Mouse (Mus musculus) neural tube, postnatal 0 days (tissue): ENCODE measurements around the gene Abi3. TPM values are rescaled to one million over a fixed set of nuclear protein-coding genes. Genes with fewer than 3 reads are reported as not detected.

Experiments used
- polyA plus RNA-seq: library from polyadenylated mRNA; unstranded; fragments of >200 nt; fragmentation: Nextera tagmentation; extraction: Ambion mirVana; gene quantifications from 2 replicates; pipeline ENCODE4 v1.2.1, GENCODE M21; 2015

The Abi3 gene
- polyA plus RNA-seq = 2.3 and 2.6 TPM in 2 replicates

GRCm38 (mm10) chr11:95842074-95842681, at the start of gene Abi3:
TSS of gene Abi3 (minus strand) at chr11:95842476.

GRCm38 (mm10) chr11:95837059-95837458, 5.2 kb downstream of the Abi3 start, which contains the start of gene Gngt2:
TSS of gene Gngt2 (plus strand) at chr11:95837216.

GRCm38 (mm10) chr11:95824071-95824876, 18.0 kb downstream of the Abi3 start, which contains the start of gene Phospho1:
TSS of gene Phospho1 (plus strand) at chr11:95824499.

Other genes starting within 250 kb of the Abi3 start
- 196 and 199 TPM in 2 replicates for gene Phb, start 175.5 kb downstream of the Abi3 start, polyA plus RNA-seq
- gene Zfp652, start 129.8 kb downstream of the Abi3 start, polyA plus RNA-seq = 14.7 and 15.5 TPM in 2 replicates
- gene B130006D01Rik, start 118.9 kb downstream of the Abi3 start, polyA plus RNA-seq = 0.49 and 0.82 TPM in 2 replicates
- 1.6 TPM in 1 of 2 replicates, not detected in the other for gene Phospho1, start 18.0 kb downstream of the Abi3 start, polyA plus RNA-seq
- 3.6 and 4.7 TPM in 2 replicates for gene Gngt2, start 5.3 kb downstream of the Abi3 start, polyA plus RNA-seq
- gene B4galnt2, start 72.4 kb upstream of the Abi3 start, polyA plus RNA-seq = not detected in 2 replicates
- gene Igf2bp1, start 163.5 kb upstream of the Abi3 start, polyA plus RNA-seq = 0.89 and 1.1 TPM in 2 replicates
- not detected in 2 replicates for gene Gip, start 182.1 kb upstream of the Abi3 start, polyA plus RNA-seq
- gene Snf8, start 192.4 kb upstream of the Abi3 start, polyA plus RNA-seq = 114 and 116 TPM in 2 replicates
- gene Ube2z, start 222.9 kb upstream of the Abi3 start, polyA plus RNA-seq = 34.6 and 36.4 TPM in 2 replicates
- gene Atp5g1, start 233.2 kb upstream of the Abi3 start, polyA plus RNA-seq = 1,486 and 1,590 TPM in 2 replicates